Mouse (Mus musculus): ENCODE data around the gene 4921504E06Rik.

DNA sequence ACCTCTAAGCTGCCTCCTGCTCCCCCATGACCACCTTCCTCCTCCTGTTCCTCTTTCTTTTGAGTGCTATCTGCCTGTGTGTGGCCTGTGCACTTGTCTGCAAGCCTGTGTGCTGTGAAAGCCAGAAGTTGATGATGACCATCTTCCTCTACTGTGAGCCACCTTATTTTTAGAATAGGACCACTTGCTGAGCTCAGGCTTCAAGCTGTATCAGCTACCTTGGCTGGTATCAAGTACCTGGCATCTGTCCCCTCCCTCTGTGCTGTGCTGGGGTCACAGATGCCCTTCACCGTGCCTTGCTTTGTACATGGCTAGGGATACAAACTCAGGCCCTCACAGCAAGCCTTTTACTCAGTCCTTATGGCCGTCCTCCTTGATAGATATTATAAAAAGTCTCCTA, 2.3 kb downstream of the 4921504E06Rik start:
- TF ChIP-seq CTCF (conservative IDR thresholded peaks at IDR 0.05; ENCODE audit: low read length), result no peak
- no peak for TF ChIP-seq NANOG (IDR thresholded peaks at IDR 0.05; ENCODE audit: borderline replicate concordance, low read length)
- no peak for TF ChIP-seq POU5F1 (IDR thresholded peaks at IDR 0.05; ENCODE audit: borderline replicate concordance, low read length)
